Mouse (Mus musculus) induced T-regulatory cell, adult 2 months (primary cell): Measurements from ENCODE around the gene Stac2.

Experiments
- DNase-seq: peaks from one replicate; pipeline ENCODE4 v3.0.0-alpha.2; 2012; ENCODE audit warnings: low read depth

Gene Stac2

GRCm38 (mm10) chr11:98052989-98053834 is at the start of gene Stac2:
Gene Stac2 (minus strand): TSS chr11:98053462.
- DNase-seq: peak; percentile 66

- no peak for DNase-seq
These were observed 48.1 kb upstream of the Stac2 start for GRCm38 (mm10) chr11:98101332-98101731.

- no peak for DNase-seq
These were observed 37.3 kb upstream of the Stac2 start for GRCm38 (mm10) chr11:98090583-98090982.

GRCm38 (mm10) chr11:98088224-98088623 is 35.0 kb upstream of the Stac2 start:
- no peak for DNase-seq

- no peak for DNase-seq
These were observed 33.3 kb upstream of the Stac2 start for GRCm38 (mm10) chr11:98086574-98086973.

GRCm38 (mm10) chr11:98086141-98086540 is 32.9 kb upstream of the Stac2 start:
- DNase-seq: no peak

- DNase-seq: no peak
These were observed 29.5 kb upstream of the Stac2 start for GRCm38 (mm10) chr11:98082745-98083144.

GRCm38 (mm10) chr11:98080450-98080849 is 27.2 kb upstream of the Stac2 start:
- no peak for DNase-seq

- no peak for DNase-seq
These were observed 23.8 kb upstream of the Stac2 start for GRCm38 (mm10) chr11:98077086-98077485.

GRCm38 (mm10) chr11:98075195-98075808 is 22.0 kb upstream of the Stac2 start:
- DNase-seq: peak; percentile 93

- no peak for DNase-seq
These were observed 20.2 kb upstream of the Stac2 start for GRCm38 (mm10) chr11:98073442-98073841.

GRCm38 (mm10) chr11:98067255-98067654 is 14.0 kb upstream of the Stac2 start:
- no peak for DNase-seq

- no peak for DNase-seq
These were observed 12.9 kb upstream of the Stac2 start for GRCm38 (mm10) chr11:98066201-98066600.

GRCm38 (mm10) chr11:98061904-98062562 is 8.8 kb upstream of the Stac2 start:
- DNase-seq: no peak

- no peak for DNase-seq
These were observed 8.2 kb upstream of the Stac2 start for GRCm38 (mm10) chr11:98061441-98061840.

GRCm38 (mm10) chr11:98060104-98060692 is 6.9 kb upstream of the Stac2 start:
- DNase-seq: no peak

- DNase-seq: no peak
These were observed 6.4 kb upstream of the Stac2 start for GRCm38 (mm10) chr11:98059662-98060061.

GRCm38 (mm10) chr11:98057998-98058397 is 4.7 kb upstream of the Stac2 start:
- peak; percentile 61 for DNase-seq

GRCm38 (mm10) chr11:98057466-98057865 is 4.2 kb upstream of the Stac2 start:
- DNase-seq: no peak

- peak; percentile 61 for DNase-seq
These were observed 903 bp downstream of the Stac2 start for GRCm38 (mm10) chr11:98052129-98052988.

- DNase-seq: no peak
These were observed 1.6 kb downstream of the Stac2 start for GRCm38 (mm10) chr11:98051611-98052128.
